Mouse (Mus musculus) brain, embryonic 18.5 days (tissue): Measurements from ENCODE around the gene Eml2.
A peak's percentile ranks its signal among the peaks of the same experiment; 100 is the strongest.

Source experiments
- DNase-seq: peaks from one replicate; pipeline ENCODE4 v3.0.0-alpha.2; 2012; ENCODE audit warnings: low read depth, low spot score

Gene Eml2

DNA sequence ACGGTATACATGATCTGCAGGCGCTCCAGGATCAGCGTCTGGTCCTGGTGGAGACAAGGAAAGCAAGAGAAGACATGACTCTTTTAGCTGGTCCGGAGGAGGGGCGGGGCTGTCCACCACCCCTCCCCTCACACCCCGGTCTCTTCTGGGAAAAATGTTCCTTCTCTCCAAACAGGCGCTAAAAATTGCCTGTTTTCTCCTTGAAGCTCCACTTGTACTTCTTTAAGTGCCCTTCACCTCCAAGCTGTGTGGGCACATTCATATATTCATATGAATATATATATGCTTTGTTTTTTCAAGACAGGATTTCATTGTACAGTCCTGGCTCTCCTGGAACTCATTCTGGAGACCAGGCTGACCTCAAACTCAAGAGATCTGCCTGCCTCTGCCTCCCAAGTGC is 13.3 kb upstream of the Eml2 start:
- DNase-seq, result no peak

DNA sequence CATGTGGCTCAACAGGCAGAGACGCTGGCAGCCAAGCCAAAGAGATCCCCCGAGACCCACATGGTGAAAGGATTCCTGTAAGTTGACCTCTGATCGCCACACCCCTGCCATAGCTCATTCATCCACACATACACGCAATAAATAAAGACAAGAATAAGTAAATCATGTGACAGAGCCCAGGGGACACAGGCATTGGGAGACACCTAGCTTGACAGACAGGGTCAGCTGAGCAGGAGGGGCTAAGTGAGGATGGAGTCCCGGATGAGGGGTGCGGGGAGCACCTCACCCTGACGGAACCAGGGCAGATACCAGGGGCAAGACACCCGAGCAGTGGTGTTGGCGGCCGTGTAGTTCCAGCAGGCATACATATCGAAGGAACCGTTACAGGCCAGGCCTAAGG is 12.5 kb upstream of the Eml2 start:
- no peak for DNase-seq

DNA sequence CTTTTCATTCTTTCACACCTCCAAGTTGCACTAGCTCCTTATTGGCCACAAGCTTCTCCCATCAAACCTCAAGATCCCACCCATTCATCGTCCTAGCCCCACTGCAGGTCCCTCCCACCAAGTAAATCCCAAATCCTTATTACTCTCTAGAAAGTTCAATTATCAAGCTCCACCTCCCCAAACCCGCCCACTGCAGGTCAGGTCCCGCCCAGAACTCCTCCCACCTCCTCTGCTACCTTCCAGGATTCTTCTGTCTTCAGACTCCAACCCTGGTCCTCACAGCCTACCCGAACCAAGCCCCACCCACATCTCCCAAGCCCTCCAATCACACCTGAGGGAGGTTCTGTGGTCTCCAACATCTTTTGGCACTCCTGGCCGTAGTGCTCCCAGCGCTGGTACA is 12.0 kb upstream of the Eml2 start:
- no peak for DNase-seq

DNA sequence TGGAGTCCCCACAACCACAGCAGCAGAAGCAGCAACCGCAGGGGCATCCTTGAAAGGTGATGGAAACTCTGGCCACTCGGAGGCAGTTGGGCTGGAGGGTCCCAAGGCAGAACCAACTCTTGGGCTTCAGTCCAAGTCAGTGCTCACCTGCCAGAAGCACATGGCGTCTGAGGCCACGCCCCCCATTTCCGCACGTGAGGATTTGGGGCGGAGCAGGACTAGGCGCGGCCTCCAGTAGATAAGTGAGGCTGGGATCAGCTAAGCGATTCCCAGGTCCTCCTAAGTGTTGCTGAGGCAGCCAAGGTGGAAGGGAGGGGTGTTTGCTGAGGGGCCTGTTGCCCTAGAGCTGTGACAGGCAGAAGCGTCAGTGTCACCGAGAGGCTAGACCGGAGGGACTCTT is 11.2 kb upstream of the Eml2 start:
- DNase-seq, result no peak

DNA sequence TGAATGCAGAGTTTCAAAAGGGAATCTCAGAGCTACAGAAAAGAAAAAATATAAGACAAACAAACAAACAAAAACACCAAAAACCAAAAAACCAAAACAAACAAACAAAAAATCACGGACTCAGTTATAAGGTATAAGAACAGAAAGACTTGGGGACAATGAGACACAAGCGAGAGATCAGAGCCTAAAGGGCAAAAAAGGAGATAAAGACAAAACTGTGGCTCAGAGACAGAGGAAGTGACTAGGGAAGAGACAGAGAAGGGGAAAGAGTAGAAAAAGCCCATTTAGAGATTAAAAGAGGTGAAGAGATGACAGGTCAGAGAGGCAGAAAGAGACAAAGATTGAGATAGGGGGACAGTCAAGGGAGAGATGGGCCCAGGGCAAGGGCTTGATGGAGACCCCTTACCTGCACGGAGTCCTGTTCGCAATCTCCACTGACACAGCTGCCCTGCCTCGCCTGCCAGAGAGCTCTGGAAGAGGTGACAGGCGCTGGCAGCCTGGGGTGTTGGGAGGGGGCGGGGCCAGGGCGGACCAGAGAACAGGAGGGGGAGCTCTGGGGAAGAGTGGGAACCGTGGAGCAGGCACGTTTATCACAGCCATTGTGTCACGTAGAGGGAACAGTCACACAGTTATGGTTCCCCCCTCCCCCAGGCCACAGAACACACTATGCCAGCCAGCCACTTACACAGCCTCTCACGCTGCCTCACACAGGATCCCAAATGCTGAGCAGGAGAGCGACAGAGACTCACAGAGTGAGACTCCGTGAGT is 10.4 kb upstream of the Eml2 start, which contains the start of gene Gipr:
Gene Gipr, minus strand, starts transcription at position 472 of the 768 bp plus-strand sequence.
- DNase-seq, result no peak

DNA sequence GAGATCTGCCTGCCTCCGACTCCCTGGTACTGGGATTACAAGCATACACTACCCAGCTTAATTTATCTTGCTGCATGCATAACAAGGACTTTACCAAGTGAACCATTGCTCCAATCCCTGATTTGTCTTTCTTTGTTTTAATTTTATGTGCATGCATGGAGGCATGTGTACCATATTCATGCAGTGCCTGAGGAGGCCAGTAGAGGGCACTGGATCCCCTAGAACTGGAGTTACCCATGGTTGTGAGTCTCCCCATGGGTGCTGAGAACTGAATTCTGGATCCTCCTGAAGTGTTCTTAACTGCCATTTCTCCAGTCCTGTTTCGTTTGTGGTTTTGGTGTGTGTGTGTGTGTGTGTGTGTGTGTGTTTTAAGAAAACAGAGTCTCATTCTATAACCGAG is 9.2 kb upstream of the Eml2 start:
- DNase-seq, result no peak

DNA sequence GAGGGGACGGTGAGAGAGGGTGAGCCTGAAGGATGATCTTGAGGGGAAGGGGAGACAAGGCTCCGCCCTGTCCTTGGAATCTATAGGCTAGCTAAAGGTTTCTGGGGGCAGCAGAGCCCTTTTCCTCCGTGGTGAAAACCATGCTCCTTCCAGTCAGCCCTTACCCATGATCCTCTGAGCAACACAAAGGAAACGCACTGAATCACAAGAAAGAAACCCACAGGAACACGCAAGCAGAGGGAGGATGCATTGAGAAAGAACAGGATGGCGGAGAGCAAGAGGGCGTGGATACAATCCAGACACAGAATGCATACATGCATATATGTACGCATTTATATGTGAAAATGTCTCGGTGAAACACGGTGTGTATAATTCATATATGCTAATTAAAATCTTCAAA is 6.7 kb upstream of the Eml2 start:
- no peak for DNase-seq

DNA sequence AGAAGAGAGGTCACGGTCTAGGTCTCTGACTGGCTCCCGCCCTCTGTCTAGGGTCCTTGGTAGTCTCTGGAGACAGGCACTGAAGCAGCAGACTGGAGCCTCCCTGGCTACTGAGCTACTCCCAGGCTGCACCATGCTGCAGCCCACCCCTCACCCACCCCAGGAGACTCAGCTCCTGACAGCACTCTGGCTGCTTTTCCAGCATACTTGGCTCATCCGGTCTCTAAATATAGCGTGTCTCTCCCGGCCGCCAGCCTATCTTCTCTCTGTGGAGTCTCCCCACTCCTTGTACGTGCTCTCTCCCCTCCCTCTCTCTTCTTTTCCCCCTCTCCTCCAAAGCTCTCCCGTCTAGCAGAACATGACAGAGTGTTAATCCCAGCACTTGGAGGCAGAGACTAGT is 6.1 kb upstream of the Eml2 start:
- peak; percentile 85 for DNase-seq

DNA sequence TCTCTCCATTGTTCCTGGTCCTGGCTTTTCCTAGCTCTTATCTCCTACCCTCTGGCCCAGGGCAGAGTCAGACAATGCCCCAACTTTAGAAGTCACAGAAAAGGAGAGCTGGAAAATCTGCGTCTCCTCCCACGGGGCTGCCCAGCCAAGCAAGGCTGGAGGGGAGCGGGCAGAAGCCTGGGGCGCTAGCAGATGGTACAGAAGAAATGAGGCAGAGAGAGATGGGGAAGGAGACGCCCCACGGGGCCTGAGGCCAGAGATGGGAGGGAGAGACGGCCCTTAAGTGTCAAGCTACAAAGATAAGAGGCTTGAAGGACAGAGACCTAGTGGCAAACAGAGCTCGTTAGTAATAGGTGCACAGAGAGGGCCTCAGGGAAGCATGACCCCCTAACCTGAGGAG is 4.4 kb upstream of the Eml2 start:
- no peak for DNase-seq

DNA sequence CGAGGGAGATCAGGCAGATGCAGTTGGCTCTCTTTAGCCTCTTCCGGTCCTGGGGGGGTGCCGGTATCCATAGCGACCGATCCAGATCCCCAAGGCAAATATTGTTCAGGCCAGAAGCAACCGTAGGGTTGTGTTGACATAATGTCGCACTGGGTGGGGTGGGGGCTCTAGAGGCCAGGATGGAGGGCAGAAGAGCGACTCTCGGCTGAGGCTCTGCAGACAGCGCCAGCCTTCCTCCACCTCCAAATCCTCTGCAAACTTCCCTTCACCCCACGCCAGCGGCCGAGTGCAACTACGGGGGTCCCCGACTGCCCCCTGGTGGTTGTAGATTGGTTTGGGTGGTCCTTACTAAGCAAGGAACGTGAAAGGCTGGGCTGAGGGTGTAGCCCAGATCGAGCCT is 3.3 kb upstream of the Eml2 start:
- DNase-seq, result no peak

DNA sequence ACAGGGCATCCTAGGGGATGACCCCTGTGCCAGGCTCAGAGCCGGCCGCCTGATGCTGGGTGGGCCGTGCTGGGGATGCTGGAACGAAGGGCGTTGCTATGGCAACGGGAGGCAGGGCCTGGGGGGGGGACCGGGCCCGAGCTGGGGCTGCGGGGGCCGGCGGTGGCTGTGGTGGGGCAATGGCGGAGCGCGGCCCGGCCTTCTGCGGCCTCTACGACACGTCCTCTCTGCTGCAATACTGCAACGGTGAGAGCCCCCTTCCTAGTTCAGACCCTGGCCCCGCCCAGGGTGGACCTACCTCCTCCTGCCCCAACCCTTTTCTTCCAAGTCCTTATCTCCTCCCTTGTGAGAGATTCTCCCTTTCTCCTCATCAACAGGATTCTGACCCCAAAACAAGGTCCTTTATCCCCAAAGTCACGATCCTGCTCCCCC is 311 bp downstream of the Eml2 start:
- no peak for DNase-seq

DNA sequence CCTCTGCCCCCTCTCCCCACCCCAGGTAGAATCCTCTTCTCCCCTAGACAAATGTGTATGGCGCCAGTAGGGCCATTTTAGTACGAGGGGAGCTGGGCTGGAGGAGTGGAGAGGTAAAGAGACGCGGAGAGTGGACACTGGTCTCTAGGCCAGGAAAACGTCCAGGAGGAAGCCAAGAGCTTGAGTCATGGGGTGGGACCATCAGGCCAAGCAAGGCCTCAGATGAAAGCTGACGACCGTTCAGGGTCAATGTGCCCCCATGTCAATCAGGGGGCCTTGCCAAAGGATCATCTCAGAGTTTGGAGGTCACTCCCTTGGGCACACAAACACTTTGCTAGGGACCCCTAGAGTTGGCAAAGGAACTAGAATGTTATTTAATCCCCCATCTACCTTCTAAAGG is 995 bp downstream of the Eml2 start:
- DNase-seq, result no peak

DNA sequence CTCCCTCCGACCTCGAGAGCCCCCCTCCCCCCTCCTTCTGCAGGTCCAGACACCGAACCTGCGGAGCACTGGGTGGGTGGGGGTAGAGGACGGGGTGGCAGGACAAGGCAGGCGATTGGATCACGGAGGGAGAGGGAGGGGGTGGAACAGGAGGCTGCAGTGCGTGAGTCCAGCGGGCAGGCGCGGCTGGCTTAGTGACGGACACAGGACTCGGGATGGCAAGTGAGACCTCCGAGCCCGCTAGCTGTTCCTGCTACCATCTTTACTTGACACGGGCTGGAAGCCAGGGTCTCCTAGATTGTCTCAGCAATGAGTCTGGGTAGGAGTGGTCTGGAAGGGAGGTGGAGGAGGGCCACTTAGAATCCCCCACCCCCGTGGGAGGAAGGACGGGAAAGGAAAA is 1.8 kb downstream of the Eml2 start:
- no peak for DNase-seq

DNA sequence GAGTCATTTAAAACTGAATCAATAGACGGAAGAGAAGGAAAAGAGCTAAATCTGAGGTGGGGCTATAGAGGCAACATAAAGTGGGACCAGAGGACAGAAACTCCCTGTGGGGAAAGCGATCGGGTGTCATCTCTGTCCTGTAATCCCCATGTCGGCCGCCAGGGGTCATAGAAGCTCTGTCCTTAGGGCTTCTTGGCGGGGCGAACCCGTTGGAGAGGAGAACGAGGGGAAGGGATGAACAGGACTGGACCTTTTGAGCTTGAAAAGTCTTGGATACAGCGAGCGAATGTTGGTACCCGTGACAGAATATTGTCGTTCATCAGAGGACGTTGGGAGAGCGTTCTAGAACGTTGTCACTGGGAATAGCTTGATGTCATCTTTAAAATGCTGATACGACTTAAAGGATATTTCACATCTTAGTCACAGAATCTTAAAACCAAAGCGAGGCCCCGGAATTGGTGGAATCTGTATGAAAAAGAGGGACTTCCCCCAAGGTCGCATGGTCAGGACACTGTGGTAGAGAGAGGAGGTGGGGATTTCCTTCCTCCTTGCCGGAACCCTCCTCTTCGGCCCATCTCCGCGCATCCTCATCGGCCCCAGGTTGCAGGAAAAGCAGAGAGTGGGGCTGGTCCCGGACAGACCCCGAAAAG is 2.3 kb downstream of the Eml2 start:
- DNase-seq, result no peak

DNA sequence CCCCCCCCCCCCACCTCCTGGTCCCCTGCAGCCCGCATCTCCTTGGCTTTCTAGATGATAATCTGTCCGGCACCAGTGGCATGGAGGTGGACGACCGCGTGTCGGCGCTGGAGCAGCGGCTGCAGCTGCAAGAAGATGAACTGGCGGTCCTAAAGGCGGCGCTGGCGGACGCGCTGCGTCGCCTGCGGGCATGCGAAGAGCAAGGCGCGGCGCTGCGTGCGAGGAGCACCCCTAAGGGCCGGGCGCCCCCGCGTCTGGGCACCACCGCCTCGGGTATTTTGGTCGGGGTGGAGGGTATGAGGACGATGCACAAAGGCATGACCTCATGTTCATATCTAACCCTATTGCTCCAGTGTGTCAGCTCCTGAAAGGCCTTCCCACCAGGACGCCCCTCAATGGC is 3.0 kb downstream of the Eml2 start:
- DNase-seq, result no peak

DNA sequence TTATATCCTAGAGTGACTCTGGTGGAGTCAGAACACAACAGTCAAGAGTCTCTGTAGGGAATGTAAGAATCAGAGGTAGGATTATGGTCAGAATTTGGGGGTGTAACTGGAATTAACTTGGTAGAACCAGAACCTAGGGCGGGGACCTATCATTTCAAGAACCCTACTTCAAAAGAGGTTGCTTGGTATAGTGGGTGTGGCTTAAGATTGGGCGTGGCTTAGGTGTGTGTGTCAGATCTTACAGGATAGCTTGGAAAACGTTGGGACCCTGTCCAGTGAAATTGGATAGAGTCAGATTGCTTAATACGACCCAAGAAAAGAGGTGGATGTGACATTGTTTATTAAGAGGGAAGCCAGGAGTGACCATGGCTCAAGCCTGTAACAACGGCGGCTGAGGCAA is 3.7 kb downstream of the Eml2 start:
- no peak for DNase-seq

DNA sequence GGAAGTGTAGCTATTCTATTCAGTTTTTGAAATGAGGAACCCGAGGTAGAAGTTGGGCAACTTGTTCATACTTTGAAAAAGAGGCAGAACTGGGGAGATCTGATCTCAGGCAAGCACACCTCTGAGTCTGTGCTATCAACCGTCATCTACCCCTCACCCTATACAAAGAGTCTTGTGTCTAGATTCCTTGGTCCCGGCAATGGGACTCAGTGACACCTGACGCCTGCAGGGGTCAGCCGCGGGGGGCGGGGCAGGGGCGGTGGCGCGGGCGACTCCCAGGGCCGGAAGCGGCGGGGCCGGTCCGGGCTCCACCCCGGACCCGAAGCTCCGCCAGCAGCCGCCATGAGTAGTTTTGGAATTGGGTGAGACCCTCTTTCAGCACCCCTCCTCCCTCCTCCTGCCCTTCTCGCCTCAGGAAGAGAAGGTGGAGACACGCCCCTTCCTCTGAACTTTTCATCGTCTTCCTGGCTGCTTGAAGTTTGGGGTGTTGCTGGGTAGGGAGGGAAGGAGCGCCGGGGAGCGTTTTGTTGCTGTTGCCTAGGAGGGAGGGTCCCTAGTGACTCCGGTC is 4.7 kb downstream of the Eml2 start:
- no peak for DNase-seq

DNA sequence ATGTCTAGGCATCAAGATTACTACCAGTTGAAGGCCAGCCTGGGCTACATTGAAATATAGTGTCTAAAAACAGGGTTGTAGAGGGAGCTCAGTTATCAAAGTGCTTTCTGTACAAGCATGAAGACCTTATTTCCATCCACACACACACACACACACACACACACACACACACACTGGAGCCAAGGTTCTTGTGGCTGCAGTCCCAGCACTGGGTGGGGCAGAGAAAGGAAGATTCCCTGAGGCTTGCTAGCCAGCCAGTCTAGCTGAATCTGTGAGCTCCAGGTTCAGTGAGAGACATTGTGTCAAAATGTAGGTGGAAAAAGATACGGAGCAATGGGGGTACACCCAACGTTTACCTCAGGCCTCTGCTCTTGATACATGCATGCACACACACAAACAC is 8.0 kb downstream of the Eml2 start:
- no peak for DNase-seq

DNA sequence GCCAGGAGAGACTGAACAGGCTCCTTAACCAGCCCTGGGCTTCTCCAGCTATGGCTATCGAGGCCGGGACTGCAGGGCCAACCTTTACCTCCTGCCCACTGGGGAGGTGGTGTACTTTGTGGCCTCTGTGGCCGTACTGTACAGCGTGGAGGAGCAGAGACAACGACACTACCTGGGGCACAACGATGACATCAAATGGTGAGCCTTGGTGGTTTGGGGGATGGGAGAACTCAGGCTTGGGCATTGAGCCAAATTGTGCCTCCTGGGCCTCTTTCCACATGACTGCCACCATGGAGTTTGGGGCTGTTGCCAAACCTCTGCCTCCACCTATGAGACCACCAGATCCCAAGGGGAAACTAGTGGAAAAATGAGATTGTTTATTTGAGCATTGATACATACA is 8.5 kb downstream of the Eml2 start:
- DNase-seq, result no peak

DNA sequence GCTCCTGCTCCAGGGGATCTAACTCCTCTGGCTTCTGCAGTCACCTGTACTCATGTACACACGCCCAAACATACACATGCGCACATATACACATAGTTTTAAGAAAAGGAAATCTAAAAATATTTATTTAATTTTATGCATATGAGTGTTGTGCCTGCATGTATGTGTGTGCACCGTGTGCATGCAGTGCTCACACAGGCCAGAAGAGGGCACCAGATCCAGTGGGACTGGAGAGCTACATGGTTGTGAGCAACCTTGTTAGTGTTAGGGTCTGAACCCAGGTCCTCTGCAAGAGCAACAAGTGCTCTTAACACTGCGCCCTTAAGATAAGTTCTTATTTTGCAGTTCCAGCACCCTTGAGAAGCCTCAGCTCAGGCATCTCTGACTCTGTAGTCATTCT is 18.5 kb downstream of the Eml2 start:
- DNase-seq, result no peak

DNA sequence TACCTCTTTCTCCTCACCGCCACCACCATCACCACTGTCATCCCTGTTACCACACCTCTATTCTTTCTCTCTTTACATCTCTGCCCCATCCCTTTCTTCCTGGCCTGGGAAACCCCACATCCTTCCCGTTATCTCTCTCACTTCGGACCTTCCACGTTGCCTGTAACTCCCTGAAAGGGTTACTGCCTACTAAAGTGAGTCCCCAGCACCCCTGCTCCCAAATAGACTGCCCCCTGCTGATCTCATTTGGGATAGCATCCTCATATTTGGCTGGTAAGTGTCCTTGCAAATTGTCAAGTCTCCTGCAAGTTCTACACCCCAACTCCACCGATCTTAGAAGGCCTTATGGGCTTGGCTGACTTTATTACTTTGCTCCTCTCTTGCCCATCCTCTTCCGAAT is 20.5 kb downstream of the Eml2 start:
- no peak for DNase-seq

DNA sequence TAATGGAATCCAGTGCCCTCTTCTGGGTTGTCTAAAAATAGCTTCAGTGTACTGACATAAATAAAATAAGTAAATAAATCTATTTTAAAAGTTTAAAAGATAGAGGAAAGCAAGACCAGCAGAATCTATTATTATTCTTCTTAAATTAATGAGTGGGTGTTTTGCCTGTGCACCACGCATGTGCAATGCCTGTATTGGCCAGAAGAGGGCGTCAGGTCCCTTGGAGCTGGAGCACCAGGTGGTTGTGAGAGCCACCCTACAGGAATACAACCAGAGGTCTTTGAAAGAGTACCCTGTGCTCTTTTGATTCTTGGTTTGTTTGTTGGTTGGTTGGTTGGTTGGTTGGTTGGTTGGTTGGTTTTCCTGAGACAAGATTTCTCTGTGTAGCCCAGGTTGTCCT is 21.8 kb downstream of the Eml2 start:
- DNase-seq, result no peak

DNA sequence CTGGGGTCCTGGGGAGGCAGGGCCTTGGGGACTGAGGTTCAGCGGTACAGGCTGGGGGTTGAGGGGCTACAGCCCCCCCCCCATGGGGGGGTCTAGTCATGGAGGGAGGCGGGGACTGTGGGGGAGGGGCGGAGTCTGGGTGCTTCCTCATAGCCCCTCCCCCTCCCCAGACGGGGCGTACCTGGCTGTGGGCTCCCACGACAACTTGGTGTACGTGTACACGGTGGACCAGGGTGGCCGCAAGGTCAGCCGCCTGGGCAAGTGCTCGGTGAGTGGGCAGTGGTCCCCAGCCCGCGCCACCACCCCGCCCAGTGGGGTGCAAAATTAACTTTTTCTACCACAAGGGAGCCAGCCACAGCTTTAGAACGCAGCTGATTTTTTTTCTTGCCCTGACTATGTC is 25.4 kb downstream of the Eml2 start:
- DNase-seq, result no peak
